Mouse (Mus musculus) heart, embryonic 14.5 days (tissue): ENCODE measurements around the gene Sag. TPM values are rescaled to one million over a fixed set of nuclear protein-coding genes. Genes with fewer than 3 reads are reported as not detected.

ENCODE experiments used
- ATAC-seq: fragments of 200-750 bp; cut with Nextera tagmentation; 2 replicates; pipeline ENCODE4 v1.8.0; 2017; ENCODE audit warnings: low read depth, moderate TSS enrichment; ENCODE audit not compliant: insufficient number of reproducible peaks, insufficient read depth, low FRiP score
- H3K27ac ChIP-seq, 2 experiments: fragments of 200-500 bp in 1 of 2; fragments of 300-500 bp in 1 of 2; sonication (generic) in 1 of 2; replicated peaks in 1 of 2; 2 replicates each; pipeline ENCODE4 v1.5.1; 2012 to 2014; ENCODE audit warnings: low read depth in 2 of 2, low read length in 2 of 2, control low read depth in 1 of 2, mild to moderate bottlenecking in 1 of 2, mixed read lengths in 1 of 2; ENCODE audit not compliant: control insufficient read depth in 1 of 2, insufficient read depth in 1 of 2
- H3K27me3 ChIP-seq: fragments of 300-500 bp; sonication (generic); 2 replicates; pipeline ENCODE4 v1.6.1; 2014; ENCODE audit warnings: mild to moderate bottlenecking, low read length, control low read depth; ENCODE audit not compliant: control insufficient read depth, insufficient read depth
- H3K36me3 ChIP-seq: fragments of 300-500 bp; sonication (generic); 2 replicates; pipeline ENCODE4 v1.6.1; 2014; ENCODE audit warnings: mild to moderate bottlenecking, control low read depth, low read length, mixed read lengths; ENCODE audit not compliant: control insufficient read depth, insufficient read depth
- H3K4me1 ChIP-seq, 2 experiments: fragments of 200-500 bp in 1 of 2; fragments of 300-500 bp in 1 of 2; sonication (generic) in 1 of 2; 2 replicates each; pipeline ENCODE4 v1.6.1; 2012 to 2014; ENCODE audit warnings: low read length in 2 of 2, control low read depth in 1 of 2, mixed read lengths in 1 of 2; ENCODE audit not compliant: control insufficient read depth in 2 of 2, insufficient read depth in 2 of 2
- H3K4me2 ChIP-seq: fragments of 300-500 bp; sonication (generic); 2 replicates; pipeline ENCODE4 v1.6.1; 2014; ENCODE audit warnings: mild to moderate bottlenecking, low read length
- H3K4me3 ChIP-seq, 2 experiments: fragments of 200-500 bp in 1 of 2; fragments of 300-500 bp in 1 of 2; sonication (generic) in 1 of 2; 2 replicates each; pipeline ENCODE4 v1.5.1; 2012 to 2014; ENCODE audit warnings: low read length in 2 of 2, mild to moderate bottlenecking in 2 of 2, control low read depth in 1 of 2, low read depth in 1 of 2, moderate library complexity in 1 of 2; ENCODE audit not compliant: control insufficient read depth in 1 of 2, insufficient read depth in 1 of 2
- H3K9ac ChIP-seq: fragments of 300-500 bp; sonication (generic); 2 replicates; pipeline ENCODE4 v1.6.1; 2014; ENCODE audit warnings: mild to moderate bottlenecking, low read length
- H3K9me3 ChIP-seq: fragments of 300-500 bp; sonication (generic); 2 replicates; pipeline ENCODE4 v1.6.1; 2016; ENCODE audit warnings: low read length, control low read depth; ENCODE audit not compliant: control insufficient read depth
- WGBS: fragments of 180-500 bp; shearing (Covaris S2); extraction: QIAGEN DNeasy Blood & Tissue Kit; methylation state at CpG from one replicate; pipeline ENCODE4 v1.1.7; 2014; 5-methylcytosine and 5-hydroxymethylcytosine counted together
- polyA plus RNA-seq: library from polyadenylated mRNA; unstranded; fragments of >200 nt; fragmentation: Nextera tagmentation; extraction: Ambion mirVana; gene quantifications from 2 replicates; pipeline ENCODE4 v1.2.1, GENCODE M21; 2014

The Sag gene
- polyA plus RNA-seq, 1 experiment from 2014 or later, result 1.1 TPM

GRCm38 (mm10) chr1:87890960-87891359 is 87.5 kb downstream of the Sag start:
- H3K4me1 ChIP-seq, result peaks cover 0 to 7% of the 10 kb centered on the region in 2 experiments; a peak in 1 of 4 replicates
- H3K4me2 ChIP-seq, result no peak overlapping the region
- no peak overlapping the region for H3K4me3 ChIP-seq
- WGBS, result 79% methylated on average over 1 of the region's 1 CpGs
- no peak overlapping the region for H3K9ac ChIP-seq
- H3K36me3 ChIP-seq, result no peaks in the 10 kb centered on the region
- no peak for ATAC-seq
- H3K27me3 ChIP-seq, result no peaks in the 10 kb centered on the region
- no peak overlapping the region for H3K27ac ChIP-seq
- no peaks in the 10 kb centered on the region for H3K9me3 ChIP-seq

- Histone ChIP-seq H3K4me1 (peaks cover 0 to 7% of the 10 kb centered on the region in 2 experiments; a peak in 1 of 4 replicates), H3K9ac (no peak overlapping the region), H3K27ac (0 out of 4 replicates have a peak overlapping the region, but pooled peaks of 1 of the 2 experiments have one; percentile 8), H3K9me3 (no peaks in the 10 kb centered on the region), H3K27me3 (no peaks in the 10 kb centered on the region), H3K4me3 (no peak overlapping the region), H3K4me2 (no peak overlapping the region), H3K36me3 (0 out of 2 replicates have a peak, but pooled peaks cover 4% of the 10 kb centered on the region)
- 82% methylated on average over 4 of the region's 4 CpGs for WGBS
- ATAC-seq, result no peak
These were observed 88.2 kb downstream of the Sag start for GRCm38 (mm10) chr1:87891634-87892033.

GRCm38 (mm10) chr1:87892499-87892898 is 89.0 kb downstream of the Sag start:
- Histone ChIP-seq H3K27me3 (no peaks in the 10 kb centered on the region), H3K9me3 (no peaks in the 10 kb centered on the region), H3K4me3 (no peak overlapping the region), H3K36me3 (0 out of 2 replicates have a peak, but pooled peaks cover 4% of the 10 kb centered on the region), H3K4me2 (no peak overlapping the region), H3K9ac (no peak overlapping the region), H3K4me1 (peaks cover 0 to 7% of the 10 kb centered on the region in 2 experiments; a peak in 1 of 4 replicates), H3K27ac (no peak overlapping the region)
- ATAC-seq, result no peak
- WGBS, result 75% methylated on average over 2 of the region's 2 CpGs

- 86% methylated on average over 4 of the region's 4 CpGs for WGBS
- no peaks in the 10 kb centered on the region for H3K9me3 ChIP-seq
- H3K4me1 ChIP-seq, result peaks cover 0 to 7% of the 10 kb centered on the region in 2 experiments; a peak in 1 of 4 replicates
- no peak overlapping the region for H3K4me3 ChIP-seq
- ATAC-seq, result no peak
- no peaks in the 10 kb centered on the region for H3K27me3 ChIP-seq
- 0 out of 2 replicates have a peak, but pooled peaks cover 4% of the 10 kb centered on the region for H3K36me3 ChIP-seq
- H3K9ac ChIP-seq, result no peak overlapping the region
- no peak overlapping the region for H3K27ac ChIP-seq
- H3K4me2 ChIP-seq, result no peak overlapping the region
These were observed 89.9 kb downstream of the Sag start for GRCm38 (mm10) chr1:87893414-87893813.

Other genes starting within 250 kb of the Sag start
- 0.12 and 0.46 TPM in 2 replicates for gene Ngef, start 229.8 kb upstream of the Sag start, polyA plus RNA-seq
- 7.9 and 8.9 TPM in 2 replicates for gene Inpp5d, start 183.4 kb upstream of the Sag start, polyA plus RNA-seq
- 22.7 and 25.0 TPM in 2 replicates for gene Atg16l1, start 47.8 kb upstream of the Sag start, polyA plus RNA-seq
- gene Dgkd, start 49.6 kb downstream of the Sag start, polyA plus RNA-seq, result 24.7 and 29.4 TPM in 2 replicates
- 30.7 and 32.8 TPM in 2 replicates for gene Usp40, start 204.9 kb downstream of the Sag start, polyA plus RNA-seq